Mouse (Mus musculus): ENCODE measurements at regions not wholly inside any gene's neighbourhood (a gene's known extent, or its start where the extent isn't known, plus 50 kb on each side); places are given as distances from the start of the nearest gene placed in this dataset.

DNA sequence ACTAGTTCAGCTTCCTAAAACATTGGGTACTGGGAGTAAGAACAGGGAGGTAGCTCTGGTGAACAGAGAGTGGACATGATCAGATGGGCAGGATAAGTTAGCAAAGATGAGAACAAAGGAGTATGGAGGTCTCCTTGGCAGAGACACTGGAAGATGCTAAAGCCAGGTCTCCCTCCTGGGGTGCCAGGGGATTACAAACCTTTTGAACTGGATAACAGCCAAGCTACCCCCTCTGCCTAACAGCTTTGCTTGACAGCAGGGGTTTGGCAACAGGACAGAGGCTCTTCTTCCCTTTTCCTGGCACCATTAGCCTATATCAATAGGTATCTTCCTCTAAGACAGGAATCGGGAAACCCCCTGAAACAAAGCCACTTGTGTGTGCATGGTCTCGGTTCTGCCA, 183.2 kb upstream of the Ntf3 start:
- TF ChIP-seq TCF12 (IDR thresholded peaks at IDR 0.05; ENCODE audit: insufficient read depth, poor library complexity, severe bottlenecking): no peak

DNA sequence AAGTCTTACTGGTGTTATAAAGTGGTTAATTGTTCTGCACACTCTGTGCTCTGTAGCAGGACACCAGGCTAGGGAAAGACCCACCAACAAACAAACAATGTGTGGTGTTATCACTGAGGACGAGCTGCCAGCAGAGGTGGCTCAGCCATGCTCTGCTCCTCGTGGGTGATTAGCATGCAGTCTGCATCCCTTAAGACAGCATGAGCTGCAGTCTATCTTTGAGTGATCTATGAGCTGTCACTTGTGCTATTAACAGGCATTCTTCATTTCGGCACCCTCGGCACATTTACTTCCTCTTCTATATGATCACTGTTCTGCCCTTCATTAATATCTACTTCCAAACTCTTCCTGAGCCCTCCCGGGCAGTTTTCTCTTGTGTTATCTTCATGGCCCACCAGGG, 178.5 kb upstream of the Ntf3 start:
- no peak overlapping the region for H3K4me3 ChIP-seq
- H3K79me2 ChIP-seq (ENCODE audit: control insufficient read depth, insufficient read depth): no peaks in the 10 kb centered on the region
- TF ChIP-seq USF1 (IDR thresholded peaks at IDR 0.05; ENCODE audit: low read depth): no peak
- no peak for TF ChIP-seq MAX (IDR thresholded peaks at IDR 0.05; ENCODE audit: low read depth)
- TF ChIP-seq CEBPB (IDR thresholded peaks at IDR 0.05; ENCODE audit: insufficient read depth, poor library complexity, severe bottlenecking): no peak
- no peak for TF ChIP-seq REST (IDR thresholded peaks at IDR 0.05; ENCODE audit: insufficient read depth, insufficient read length)
- no peak for TF ChIP-seq MYOD1 (IDR thresholded peaks at IDR 0.05; ENCODE audit: control insufficient read depth in 1 of 3, insufficient read length in 2 of 3, low read depth in 2 of 3)
- no peak for TF ChIP-seq SRF (IDR thresholded peaks at IDR 0.05; ENCODE audit: control insufficient read depth, insufficient read length, low read depth)
- no peak for TF ChIP-seq MYOG (IDR thresholded peaks at IDR 0.05; ENCODE audit: control insufficient read depth in 1 of 3, insufficient read depth in 1 of 3, insufficient read length in 2 of 3, low read depth in 2 of 3)
- TF ChIP-seq TCF12 (IDR thresholded peaks at IDR 0.05; ENCODE audit: insufficient read depth, poor library complexity, severe bottlenecking): no peak
- TF ChIP-seq TCF3 (IDR thresholded peaks at IDR 0.05; ENCODE audit: insufficient read length, low read depth): no peak
- no peak for TF ChIP-seq POLR2A (IDR thresholded peaks at IDR 0.05; ENCODE audit: insufficient read length, low read depth)
- TF ChIP-seq POLR2AphosphoS2 (IDR thresholded peaks at IDR 0.05; ENCODE audit: insufficient read length, low read depth): no peak
- TF ChIP-seq E2F4 (IDR thresholded peaks at IDR 0.05; ENCODE audit: insufficient read depth): no peak
- no peaks in the 10 kb centered on the region for H3K36me3 ChIP-seq (ENCODE audit: control insufficient read depth, insufficient read depth)
- no peaks in the 10 kb centered on the region for H3K27me3 ChIP-seq (ENCODE audit: control insufficient read depth, insufficient read depth, insufficient read length)
- no peak overlapping the region for H3K4me2 ChIP-seq (ENCODE audit: low read depth)
- H3ac ChIP-seq (ENCODE audit: control insufficient read depth, insufficient read length): no peak overlapping the region

More for the DNA sequence above, 183.2 kb upstream of the Ntf3 start:
- Histone ChIP-seq H3K4me3 (no peak overlapping the region), H3ac (ENCODE audit: control insufficient read depth, insufficient read length) (no peak overlapping the region), H3K4me2 (ENCODE audit: low read depth) (no peak overlapping the region), H3K79me2 (ENCODE audit: control insufficient read depth, insufficient read depth) (no peaks in the 10 kb centered on the region), H3K36me3 (ENCODE audit: control insufficient read depth, insufficient read depth) (no peaks in the 10 kb centered on the region), H3K27me3 (ENCODE audit: control insufficient read depth, insufficient read depth, insufficient read length) (no peaks in the 10 kb centered on the region)

DNA sequence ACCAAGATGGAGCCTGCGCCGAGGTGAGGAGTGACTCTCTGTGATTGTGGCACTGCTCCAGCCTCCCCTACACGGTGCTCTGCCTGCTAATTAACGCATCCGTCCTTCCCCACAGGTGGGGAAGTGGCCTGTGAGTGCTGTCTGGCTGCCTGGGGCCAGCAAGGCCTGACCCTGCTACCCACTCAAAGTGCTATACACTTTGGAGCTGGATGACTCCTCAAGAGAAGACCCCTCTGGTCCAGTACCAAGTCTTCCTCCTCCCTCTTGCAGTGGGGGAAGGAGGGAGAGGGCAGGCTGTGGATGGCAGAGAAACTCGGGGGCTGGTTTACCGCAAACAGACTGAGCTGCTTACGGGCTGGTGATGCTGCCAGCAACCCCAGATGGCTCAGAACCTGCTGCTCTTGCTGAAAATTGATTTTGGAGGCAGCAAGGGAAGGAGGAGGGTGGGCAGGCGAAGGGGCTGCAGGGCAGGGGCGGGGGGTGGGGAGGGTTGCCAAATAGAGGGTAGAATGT, 173.4 kb upstream of the Ntf3 start:
- no peaks in the 10 kb centered on the region for H3K79me2 ChIP-seq (ENCODE audit: control insufficient read depth, insufficient read depth)
- no peak overlapping the region for H3ac ChIP-seq (ENCODE audit: control insufficient read depth, insufficient read length)
- no peak overlapping the region for H3K4me3 ChIP-seq
- no peak overlapping the region for H3K4me2 ChIP-seq (ENCODE audit: low read depth)
- no peaks in the 10 kb centered on the region for H3K27me3 ChIP-seq (ENCODE audit: control insufficient read depth, insufficient read depth, insufficient read length)
- no peak for TF ChIP-seq CEBPB (IDR thresholded peaks at IDR 0.05; ENCODE audit: insufficient read depth, poor library complexity, severe bottlenecking)
- TF ChIP-seq USF1 (IDR thresholded peaks at IDR 0.05; ENCODE audit: low read depth): no peak
- TF ChIP-seq MYOD1 (IDR thresholded peaks at IDR 0.05; ENCODE audit: control insufficient read depth in 1 of 3, insufficient read length in 2 of 3, low read depth in 2 of 3): no peak
- no peak for TF ChIP-seq MAX (IDR thresholded peaks at IDR 0.05; ENCODE audit: low read depth)
- TF ChIP-seq POLR2A (IDR thresholded peaks at IDR 0.05; ENCODE audit: insufficient read length, low read depth): no peak
- no peak for TF ChIP-seq MYOG (IDR thresholded peaks at IDR 0.05; ENCODE audit: control insufficient read depth in 1 of 3, insufficient read depth in 1 of 3, insufficient read length in 2 of 3, low read depth in 2 of 3)
- no peak for TF ChIP-seq REST (IDR thresholded peaks at IDR 0.05; ENCODE audit: insufficient read depth, insufficient read length)
- TF ChIP-seq POLR2AphosphoS2 (IDR thresholded peaks at IDR 0.05; ENCODE audit: insufficient read length, low read depth): no peak
- TF ChIP-seq TCF3 (IDR thresholded peaks at IDR 0.05; ENCODE audit: insufficient read length, low read depth): no peak
- TF ChIP-seq E2F4 (IDR thresholded peaks at IDR 0.05; ENCODE audit: insufficient read depth): no peak
- no peaks in the 10 kb centered on the region for H3K36me3 ChIP-seq (ENCODE audit: control insufficient read depth, insufficient read depth)

DNA sequence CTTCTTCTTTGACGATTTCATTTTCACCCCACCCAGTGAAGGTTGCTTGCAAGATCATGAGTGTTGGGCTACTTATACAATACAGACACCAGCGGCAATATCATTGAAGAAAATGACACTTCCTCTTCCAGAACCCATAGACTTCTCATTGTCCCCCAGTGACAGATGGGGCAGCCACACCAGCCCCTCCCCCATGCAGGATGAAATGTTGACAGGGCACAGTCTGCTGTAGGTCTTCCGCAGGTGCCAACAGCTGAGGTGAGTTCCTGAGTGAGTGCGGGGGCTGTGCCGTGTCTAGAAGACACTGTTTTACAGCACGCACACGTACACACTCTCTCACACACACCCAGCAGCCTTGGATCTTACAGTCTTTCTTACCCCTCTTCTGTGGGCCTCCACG, 171.0 kb upstream of the Ntf3 start:
- Histone ChIP-seq H3K79me2 (ENCODE audit: control insufficient read depth, insufficient read depth) (no peaks in the 10 kb centered on the region), H3K4me2 (ENCODE audit: low read depth) (no peak overlapping the region), H3ac (ENCODE audit: control insufficient read depth, insufficient read length) (no peak overlapping the region), H3K27me3 (ENCODE audit: control insufficient read depth, insufficient read depth, insufficient read length) (no peaks in the 10 kb centered on the region), H3K4me3 (no peak overlapping the region), H3K36me3 (ENCODE audit: control insufficient read depth, insufficient read depth) (no peaks in the 10 kb centered on the region)
- TF ChIP-seq REST (IDR thresholded peaks at IDR 0.05; ENCODE audit: insufficient read depth, insufficient read length) (no peak), MYOG (IDR thresholded peaks at IDR 0.05; ENCODE audit: control insufficient read depth in 1 of 3, insufficient read depth in 1 of 3, insufficient read length in 2 of 3, low read depth in 2 of 3) (no peak), MAX (IDR thresholded peaks at IDR 0.05; ENCODE audit: low read depth) (no peak), POLR2AphosphoS2 (IDR thresholded peaks at IDR 0.05; ENCODE audit: insufficient read length, low read depth) (no peak), E2F4 (IDR thresholded peaks at IDR 0.05; ENCODE audit: insufficient read depth) (no peak), USF1 (IDR thresholded peaks at IDR 0.05; ENCODE audit: low read depth) (no peak), MYOD1 (IDR thresholded peaks at IDR 0.05; ENCODE audit: control insufficient read depth in 1 of 3, insufficient read length in 2 of 3, low read depth in 2 of 3) (no peak), SRF (IDR thresholded peaks at IDR 0.05; ENCODE audit: control insufficient read depth, insufficient read length, low read depth) (no peak), TCF12 (IDR thresholded peaks at IDR 0.05; ENCODE audit: insufficient read depth, poor library complexity, severe bottlenecking) (no peak), CEBPB (IDR thresholded peaks at IDR 0.05; ENCODE audit: insufficient read depth, poor library complexity, severe bottlenecking) (no peak), POLR2A (IDR thresholded peaks at IDR 0.05; ENCODE audit: insufficient read length, low read depth) (no peak), TCF3 (IDR thresholded peaks at IDR 0.05; ENCODE audit: insufficient read length, low read depth) (no peak)

DNA sequence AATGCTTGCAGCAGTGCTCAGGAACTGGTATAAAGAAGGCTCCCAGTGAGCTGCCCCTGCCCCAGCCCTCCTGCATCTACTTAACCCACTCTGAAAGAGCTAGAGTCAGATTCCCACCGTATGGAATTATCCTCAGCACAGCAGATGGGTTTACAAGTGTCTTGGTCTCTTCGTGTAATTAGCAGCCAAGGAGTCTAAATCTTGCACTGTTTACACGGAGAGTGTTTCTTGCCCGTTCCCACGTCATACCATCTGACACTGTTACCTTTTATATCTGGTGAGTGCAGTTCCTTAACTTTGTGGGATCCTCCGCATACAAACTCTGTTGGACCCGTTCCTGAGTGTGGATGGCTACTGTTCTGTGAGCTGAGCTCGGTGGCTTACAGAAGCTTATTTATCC, 167.5 kb upstream of the Ntf3 start:
- no peak overlapping the region for H3K4me3 ChIP-seq
- no peak for TF ChIP-seq POLR2A (IDR thresholded peaks at IDR 0.05; ENCODE audit: insufficient read length, low read depth)
- no peak for TF ChIP-seq TCF3 (IDR thresholded peaks at IDR 0.05; ENCODE audit: insufficient read length, low read depth)
- TF ChIP-seq MYOD1 (IDR thresholded peaks at IDR 0.05; ENCODE audit: control insufficient read depth in 1 of 3, insufficient read length in 2 of 3, low read depth in 2 of 3): no peak
- TF ChIP-seq MYOG (IDR thresholded peaks at IDR 0.05; ENCODE audit: control insufficient read depth in 1 of 3, insufficient read depth in 1 of 3, insufficient read length in 2 of 3, low read depth in 2 of 3): no peak
- TF ChIP-seq MAX (IDR thresholded peaks at IDR 0.05; ENCODE audit: low read depth): no peak
- no peak for TF ChIP-seq SRF (IDR thresholded peaks at IDR 0.05; ENCODE audit: control insufficient read depth, insufficient read length, low read depth)
- TF ChIP-seq USF1 (IDR thresholded peaks at IDR 0.05; ENCODE audit: low read depth): no peak
- no peak for TF ChIP-seq POLR2AphosphoS2 (IDR thresholded peaks at IDR 0.05; ENCODE audit: insufficient read length, low read depth)
- no peak for TF ChIP-seq REST (IDR thresholded peaks at IDR 0.05; ENCODE audit: insufficient read depth, insufficient read length)
- no peak for TF ChIP-seq TCF12 (IDR thresholded peaks at IDR 0.05; ENCODE audit: insufficient read depth, poor library complexity, severe bottlenecking)
- no peak for TF ChIP-seq CEBPB (IDR thresholded peaks at IDR 0.05; ENCODE audit: insufficient read depth, poor library complexity, severe bottlenecking)
- TF ChIP-seq E2F4 (IDR thresholded peaks at IDR 0.05; ENCODE audit: insufficient read depth): no peak
- H3K27me3 ChIP-seq (ENCODE audit: control insufficient read depth, insufficient read depth, insufficient read length): no peaks in the 10 kb centered on the region
- H3K4me2 ChIP-seq (ENCODE audit: low read depth): no peak overlapping the region
- no peak overlapping the region for H3ac ChIP-seq (ENCODE audit: control insufficient read depth, insufficient read length)
- no peaks in the 10 kb centered on the region for H3K79me2 ChIP-seq (ENCODE audit: control insufficient read depth, insufficient read depth)
- H3K36me3 ChIP-seq (ENCODE audit: control insufficient read depth, insufficient read depth): no peaks in the 10 kb centered on the region

Measured in myocyte (in vitro differentiated cells).